Comparison of ENCODE assay signal across 8 mouse cellular contexts in the genomic region with DNA sequence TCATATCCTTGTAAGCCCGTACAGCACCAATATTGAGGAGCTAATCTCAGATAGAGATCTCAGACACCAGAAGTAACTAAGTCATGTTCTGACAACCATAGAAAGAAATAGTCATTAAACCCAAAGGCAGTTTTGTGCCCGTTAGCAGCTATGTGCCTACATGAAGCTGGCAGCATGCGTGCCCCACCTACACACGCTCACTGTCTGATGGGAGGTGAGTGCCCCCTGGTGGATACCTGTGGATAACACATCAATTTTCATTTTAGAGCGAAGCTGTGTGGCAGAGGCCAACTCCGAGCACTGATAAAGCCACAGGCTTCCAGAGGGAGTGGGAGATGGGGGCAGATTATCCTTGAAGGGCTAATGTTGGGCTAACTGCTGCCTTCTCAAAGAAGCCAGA. TPM values are rescaled to one million over a fixed set of nuclear protein-coding genes. Genes with fewer than 3 reads are reported as not detected.
DNase-seq lines count a peak whose midpoint lies in the region; ATAC-seq lines count a peak whose summit lies in the region.

No protein-coding gene starts in this region.

- no peaks in the 10 kb centered on the region for H3K36me3 ChIP-seq in intestine, embryonic 14.5 days (ENCODE audit: control insufficient read depth, insufficient read depth, low read length)
- H3K36me3 ChIP-seq in intestine, embryonic 16.5 days (ENCODE audit: control insufficient read depth, insufficient read depth, low read length): no peaks in the 10 kb centered on the region

- ATAC-seq in intestine, embryonic 14.5 days (replicated peaks; ENCODE audit: low FRiP score, low TSS enrichment, low read depth): no peak
- ATAC-seq in intestine, embryonic 16.5 days: no peak
- ATAC-seq in inflammation-experienced regulatory T-cells, adult 6 months: peak; percentile 56
- peak; percentile 95 for ATAC-seq in monocyte, adult 5-6 weeks (replicated peaks; ENCODE audit: insufficient number of reproducible peaks, low FRiP score, low TSS enrichment, poor library complexity, severe bottlenecking)

- 0 out of 2 replicates have a peak, but pooled peaks cover 4% of the 10 kb centered on the region for H3K27me3 ChIP-seq in intestine, embryonic 14.5 days (replicated peaks; ENCODE audit: control insufficient read depth, insufficient read depth, low read length)
- no peaks in the 10 kb centered on the region for H3K27me3 ChIP-seq in intestine, embryonic 16.5 days (replicated peaks; ENCODE audit: control insufficient read depth, insufficient read depth, low read length)

- WGBS in intestine, embryonic 14.5 days: 23% methylated on average over 6 of the region's 6 CpGs
- WGBS in intestine, embryonic 16.5 days: 20% methylated on average over 6 of the region's 6 CpGs

- H3K27ac ChIP-seq in intestine, embryonic 14.5 days (ENCODE audit: low read depth): no peak overlapping the region
- H3K27ac ChIP-seq in intestine, embryonic 16.5 days (ENCODE audit: low read length): no peak overlapping the region

- H3K4me3 ChIP-seq in intestine, embryonic 14.5 days (ENCODE audit: low read depth, low read length): no peak overlapping the region
- H3K4me3 ChIP-seq in intestine, embryonic 16.5 days (ENCODE audit: low read length): no peak overlapping the region

- H3K4me2 ChIP-seq in intestine, embryonic 14.5 days (ENCODE audit: low read length): no peak overlapping the region
- no peak overlapping the region for H3K4me2 ChIP-seq in intestine, embryonic 16.5 days (ENCODE audit: low read depth, low read length)

- H3K4me1 ChIP-seq in intestine, embryonic 14.5 days (replicated peaks; ENCODE audit: control insufficient read depth, insufficient read depth, low read length): no peaks in the 10 kb centered on the region
- no peaks in the 10 kb centered on the region for H3K4me1 ChIP-seq in intestine, embryonic 16.5 days (ENCODE audit: control insufficient read depth, insufficient read depth, low read length)

- intact Hi-C loops in left cerebral cortex, postnatal 36 days (cut with DNase I): loop anchor here (1.0 to 5.0 kb wide), 3 partner anchors 23 to 240 kb away; no protein-coding TSS in a partner anchor

- no peak overlapping the region for H3K9ac ChIP-seq in intestine, embryonic 14.5 days (ENCODE audit: low read length)
- no peak overlapping the region for H3K9ac ChIP-seq in intestine, embryonic 16.5 days (ENCODE audit: low read depth, low read length)

- H3K9me3 ChIP-seq in intestine, embryonic 14.5 days (ENCODE audit: control insufficient read depth, low read length): no peaks in the 10 kb centered on the region
- H3K9me3 ChIP-seq in intestine, embryonic 16.5 days (ENCODE audit: control insufficient read depth, low read length): no peaks in the 10 kb centered on the region

- peak; percentile 74 for DNase-seq in intestine, embryonic 14.5 days (ENCODE audit: low spot score)
- DNase-seq in c-Kit-positive CD71-positive TER-119-positive erythroid progenitor cells, embryonic 14.5 days (ENCODE audit: low spot score): peak; percentile 42
- DNase-seq in forelimb bud, embryonic 11.5 days (ENCODE audit: low read depth, low spot score): peak; percentile 61
- peak; percentile 63 to 72 for DNase-seq in left cerebral cortex, postnatal 36 days (ENCODE audit: low spot score in 2 of 2)
- peak; percentile 73 to 80 for DNase-seq in spleen, postnatal 36 days (ENCODE audit: low spot score in 2 of 2)

RNA-seq across cellular contexts. Expression of a gene that starts 12.5 kb away (rescaled TPM):
- polyA plus RNA-seq in intestine, embryonic 14.5 days (2014; fragmentation: Nextera tagmentation; extraction: Ambion mirVana): 0.51 and 0.91 TPM in 2 replicates
- polyA plus RNA-seq in intestine, embryonic 16.5 days (2015; fragmentation: Nextera tagmentation; extraction: Ambion mirVana): 0.81 and 1.2 TPM in 2 replicates
- 1 to 10 TPM in 1 of 3 experiments, under 1 TPM in 1, not detected in 1; 0.81 to 2.5 TPM for polyA plus RNA-seq in inflammation-experienced regulatory T-cells, adult 6 months (2017; shearing (Covaris generic))
- 1 to 10 TPM; 4.1 TPM for total RNA-seq in left cerebral cortex, postnatal 36 days (2021)
- 2.6 to 4.7 TPM in 2 of 3 replicates, not detected in the other for total RNA-seq in monocyte, adult 5-6 weeks (2017)

RNA-seq across cellular contexts. Expression of a gene that starts 34.2 kb away (rescaled TPM):
- 0.59 and 1.3 TPM in 2 replicates for polyA plus RNA-seq in intestine, embryonic 14.5 days (2014; fragmentation: Nextera tagmentation; extraction: Ambion mirVana)
- 30.2 and 43.2 TPM in 2 replicates for polyA plus RNA-seq in intestine, embryonic 16.5 days (2015; fragmentation: Nextera tagmentation; extraction: Ambion mirVana)
- polyA plus RNA-seq in inflammation-experienced regulatory T-cells, adult 6 months (2017; shearing (Covaris generic)): not detected
- not detected for total RNA-seq in left cerebral cortex, postnatal 36 days (2021)
- 0.19 TPM in 1 of 3 replicates, not detected in the others for total RNA-seq in monocyte, adult 5-6 weeks (2017)

RNA-seq across cellular contexts. Expression of a gene that starts 56.5 kb away (rescaled TPM):
- polyA plus RNA-seq in intestine, embryonic 14.5 days (2014; fragmentation: Nextera tagmentation; extraction: Ambion mirVana): 0.60 and 0.81 TPM in 2 replicates
- polyA plus RNA-seq in intestine, embryonic 16.5 days (2015; fragmentation: Nextera tagmentation; extraction: Ambion mirVana): 10.6 and 16.0 TPM in 2 replicates
- not detected for polyA plus RNA-seq in inflammation-experienced regulatory T-cells, adult 6 months (2017; shearing (Covaris generic))
- total RNA-seq in left cerebral cortex, postnatal 36 days (2021): under 1 TPM; 0.50 to 0.74 TPM
- 0.76 TPM in 1 of 3 replicates, not detected in the others for total RNA-seq in monocyte, adult 5-6 weeks (2017)

Comparison
In these comparisons a context has a peak if more than half of its experiments do, and no peak if none do; other contexts are left out.
1. RNA of a gene that starts 34.2 kb away (polyA plus RNA-seq): 30.2 to 43.2 TPM in intestine, embryonic 16.5 days; 0.59 to 1.3 TPM in intestine, embryonic 14.5 days and not detected in inflammation-experienced regulatory T-cells, adult 6 months; every median in the first group is over 10 times any median in the second.
2. ATAC-seq: peak in inflammation-experienced regulatory T-cells, adult 6 months (single experiment) and monocyte, adult 5-6 weeks (single experiment); none in intestine, embryonic 14.5 days (single experiment) and intestine, embryonic 16.5 days (single experiment).
3. Peak in every context shown above with its lines, with median percentiles within 50 percentile points of each other: DNase-seq.